Mouse (Mus musculus) embryonic facial prominence, embryonic 10.5 days (tissue): ENCODE data around the gene Dusp14. TPM values are rescaled to one million over a fixed set of nuclear protein-coding genes. Genes with fewer than 3 reads are reported as not detected.

Experiments used
- DNase-seq: peaks from one replicate; pipeline ENCODE4 v3.0.0-alpha.2; 2017; ENCODE audit warnings: low spot score
- H3K27ac ChIP-seq: fragments of 300-500 bp; sonication (generic); replicated peaks from 2 replicates; pipeline ENCODE4 v1.5.1; 2016; ENCODE audit warnings: mild to moderate bottlenecking
- H3K27me3 ChIP-seq: fragments of 300-500 bp; sonication (generic); replicated peaks from 2 replicates; pipeline ENCODE4 v1.6.1; 2016; ENCODE audit warnings: low read depth, mild to moderate bottlenecking; ENCODE audit not compliant: poor library complexity, severe bottlenecking
- H3K36me3 ChIP-seq: fragments of 300-500 bp; sonication (generic); replicated peaks from 2 replicates; pipeline ENCODE4 v1.6.1; 2016; ENCODE audit warnings: mild to moderate bottlenecking, moderate library complexity
- H3K4me1 ChIP-seq: fragments of 300-500 bp; sonication (generic); 2 replicates; pipeline ENCODE4 v1.6.1; 2016
- H3K4me3 ChIP-seq: fragments of 300-500 bp; sonication (generic); 2 replicates; pipeline ENCODE4 v1.5.1; 2016; ENCODE audit warnings: mild to moderate bottlenecking, moderate library complexity
- H3K9me3 ChIP-seq: fragments of 300-500 bp; sonication (generic); 2 replicates; pipeline ENCODE4 v1.6.1; 2016; ENCODE audit warnings: mild to moderate bottlenecking
- WGBS: fragments of 180-500 bp; shearing (Covaris S2); methylation state at CpG from one replicate; pipeline ENCODE4 v1.1.7; 2016; 5-methylcytosine and 5-hydroxymethylcytosine counted together
- polyA plus RNA-seq: library from polyadenylated mRNA; unstranded; fragments of >200 nt; fragmentation: Nextera tagmentation; extraction: Ambion mirVana; gene quantifications from 2 replicates; pipeline ENCODE4 v1.2.1, GENCODE M21; 2016

Gene Dusp14
- polyA plus RNA-seq, 1 experiment from 2014 or later: 9.4 TPM

DNA sequence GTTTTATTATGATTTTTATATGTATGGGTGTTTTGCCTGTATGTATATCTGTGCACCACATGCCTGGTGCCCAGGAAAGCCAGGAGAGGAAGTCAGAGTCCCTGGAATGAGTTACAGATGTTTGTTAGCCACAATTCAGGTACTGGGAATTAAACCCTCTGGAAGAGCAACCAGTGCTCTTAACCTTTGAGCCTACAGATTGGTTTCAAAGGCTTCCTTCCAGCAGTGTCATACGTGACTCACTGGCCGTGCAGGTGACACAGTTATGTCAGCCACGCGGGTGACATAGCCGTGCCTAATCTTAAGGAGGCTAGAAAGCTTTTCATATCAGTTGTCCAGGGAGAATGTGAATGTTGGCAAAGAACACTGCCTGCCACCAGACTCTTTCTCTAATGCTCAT lies 35.4 kb downstream of the Dusp14 start:
- Histone ChIP-seq H3K4me3 (no peak overlapping the region), H3K36me3 (peaks cover 10% of the 10 kb centered on the region; the same call in 1 of the 2 replicates), H3K27ac (no peak overlapping the region), H3K27me3 (no peaks in the 10 kb centered on the region), H3K4me1 (0 out of 2 replicates have a peak, but pooled peaks cover 5% of the 10 kb centered on the region), H3K9me3 (no peaks in the 10 kb centered on the region)
- no peak for DNase-seq
- WGBS: 73% methylated on average over 5 of the region's 5 CpGs

- Histone ChIP-seq H3K27ac (no peak overlapping the region), H3K27me3 (no peaks in the 10 kb centered on the region), H3K4me3 (no peak overlapping the region), H3K4me1 (0 out of 2 replicates have a peak, but pooled peaks cover 5% of the 10 kb centered on the region), H3K36me3 (peaks cover 15% of the 10 kb centered on the region), H3K9me3 (no peaks in the 10 kb centered on the region)
- WGBS: 81% methylated on average over 5 of the region's 5 CpGs
- no peak for DNase-seq
Observed at GRCm38 (mm10) chr11:84032559-84032958, 36.5 kb downstream of the Dusp14 start.

DNA sequence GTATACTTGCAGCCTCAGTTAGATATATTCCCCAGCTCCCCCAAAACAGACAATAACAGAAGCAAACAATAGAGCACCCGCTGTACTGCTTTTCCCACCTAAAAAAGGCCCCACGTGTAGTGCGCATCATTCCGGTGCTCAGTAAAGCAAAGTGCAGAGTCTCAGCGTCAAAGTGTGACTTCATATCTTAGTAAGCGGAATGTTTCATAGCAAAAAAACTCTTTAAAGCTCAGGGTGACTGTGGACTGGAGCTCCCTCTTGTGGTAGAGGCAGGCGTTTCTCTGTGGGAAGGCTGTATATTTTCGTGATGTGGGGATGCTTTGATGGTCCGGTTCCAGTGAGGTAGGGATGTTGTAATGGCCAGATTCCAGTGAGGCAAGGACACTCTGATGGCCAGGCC lies 37.1 kb downstream of the Dusp14 start:
- 0 out of 2 replicates have a peak, but pooled peaks cover 5% of the 10 kb centered on the region for H3K4me1 ChIP-seq
- no peak overlapping the region for H3K4me3 ChIP-seq
- H3K36me3 ChIP-seq: peaks cover 21% of the 10 kb centered on the region
- H3K27me3 ChIP-seq: no peaks in the 10 kb centered on the region
- WGBS: 54% methylated on average over 9 of the region's 9 CpGs
- H3K9me3 ChIP-seq: no peaks in the 10 kb centered on the region
- peak; percentile 52 for DNase-seq
- H3K27ac ChIP-seq: no peak overlapping the region

GRCm38 (mm10) chr11:84028271-84029028 lies 40.6 kb downstream of the Dusp14 start:
- DNase-seq: no peak
- peaks cover 55% of the 10 kb centered on the region for H3K36me3 ChIP-seq

DNA sequence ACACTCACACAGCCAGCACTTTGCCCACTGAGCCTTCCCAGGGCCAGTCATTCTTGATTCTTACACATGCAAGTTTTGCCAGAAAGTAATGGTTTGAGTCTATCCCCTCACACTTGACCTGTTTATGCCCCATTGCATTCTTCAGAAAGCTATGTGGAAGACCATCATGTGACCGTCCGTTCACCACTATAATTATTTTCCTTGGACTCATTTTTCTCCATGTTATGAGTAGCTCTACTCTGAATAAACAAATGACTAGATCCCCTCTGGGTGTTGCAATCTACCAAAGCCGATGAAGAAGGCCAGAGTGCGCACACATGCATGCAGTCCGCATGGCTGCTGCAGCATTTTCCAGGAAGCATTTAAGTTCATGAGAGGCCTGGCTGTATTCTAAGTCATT lies 41.8 kb downstream of the Dusp14 start:
- Histone ChIP-seq H3K27ac (no peak overlapping the region), H3K9me3 (no peaks in the 10 kb centered on the region), H3K36me3 (peaks cover 66% of the 10 kb centered on the region), H3K4me1 (no peaks in the 10 kb centered on the region), H3K4me3 (no peak overlapping the region), H3K27me3 (no peaks in the 10 kb centered on the region)
- no peak for DNase-seq
- WGBS: 91% methylated on average over 5 of the region's 5 CpGs

More at GRCm38 (mm10) chr11:84028271-84029028, 40.6 kb downstream of the Dusp14 start:
- Histone ChIP-seq H3K27ac (no peak overlapping the region), H3K4me1 (0 out of 2 replicates have a peak, but pooled peaks cover under 1% of the 10 kb centered on the region), H3K27me3 (no peaks in the 10 kb centered on the region), H3K4me3 (no peak overlapping the region), H3K9me3 (no peaks in the 10 kb centered on the region)
- 88% methylated on average over 9 of the region's 9 CpGs for WGBS

- Histone ChIP-seq H3K4me1 (peaks cover 7% of the 10 kb centered on the region), H3K27ac (no peak overlapping the region), H3K27me3 (no peaks in the 10 kb centered on the region), H3K4me3 (no peak overlapping the region), H3K36me3 (peaks cover 41% of the 10 kb centered on the region), H3K9me3 (no peaks in the 10 kb centered on the region)
- 91% methylated on average over 7 of the region's 7 CpGs for whole genome bisulfite sequencing
- DNase-seq: no peak
Observed at GRCm38 (mm10) chr11:84016810-84017508, 52.1 kb downstream of the Dusp14 start.

DNA sequence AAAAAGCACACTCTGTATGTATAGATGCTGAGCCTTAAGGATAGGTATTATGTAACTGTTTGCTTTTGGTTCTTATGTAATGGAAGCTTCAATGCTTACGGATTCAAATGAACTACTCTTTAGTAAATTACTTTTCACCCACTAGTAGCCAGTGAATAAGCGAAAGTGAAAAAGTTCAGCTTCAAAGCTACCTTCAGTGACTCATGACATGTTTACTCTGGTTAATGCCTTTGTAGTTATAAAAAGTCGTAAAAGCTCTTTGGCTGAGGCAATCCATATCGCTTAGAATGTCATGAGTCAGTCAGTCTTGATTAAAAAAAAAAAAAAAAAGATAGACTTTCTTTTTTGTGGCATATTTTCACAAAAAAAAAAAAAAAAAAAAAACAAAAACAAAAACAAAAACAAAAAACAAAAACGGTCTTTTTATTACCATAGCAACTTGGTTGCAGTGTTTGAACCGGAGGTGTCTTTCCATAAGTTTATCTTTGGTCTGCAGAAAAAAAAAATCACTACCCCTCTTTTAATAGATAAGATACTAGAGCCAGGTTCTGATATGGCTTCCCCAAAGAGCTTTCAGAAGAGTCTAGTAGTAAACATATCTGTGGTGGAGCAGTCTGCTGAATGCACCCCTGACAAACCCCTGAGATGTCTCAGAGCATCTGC lies 52.8 kb downstream of the Dusp14 start:
- Histone ChIP-seq H3K9me3 (no peaks in the 10 kb centered on the region), H3K36me3 (peaks cover 34% of the 10 kb centered on the region), H3K4me1 (peaks cover 13% of the 10 kb centered on the region), H3K27me3 (no peaks in the 10 kb centered on the region; the same call in 1 of the 2 replicates), H3K4me3 (no peak overlapping the region), H3K27ac (no peak overlapping the region)
- DNase-seq: no peak
- 91% methylated on average over 6 of the region's 6 CpGs for WGBS

GRCm38 (mm10) chr11:84013105-84013504 lies 56.0 kb downstream of the Dusp14 start:
- WGBS: 10% methylated on average over 7 of the region's 7 CpGs
- no peak overlapping the region for H3K4me3 ChIP-seq
- H3K9me3 ChIP-seq: no peaks in the 10 kb centered on the region
- DNase-seq: peak; percentile 22
- peaks cover 30% of the 10 kb centered on the region for H3K36me3 ChIP-seq
- no peaks in the 10 kb centered on the region; the same call in 1 of the 2 replicates for H3K27me3 ChIP-seq
- peaks cover 17% of the 10 kb centered on the region for H3K4me1 ChIP-seq
- H3K27ac ChIP-seq: no peak overlapping the region

DNA sequence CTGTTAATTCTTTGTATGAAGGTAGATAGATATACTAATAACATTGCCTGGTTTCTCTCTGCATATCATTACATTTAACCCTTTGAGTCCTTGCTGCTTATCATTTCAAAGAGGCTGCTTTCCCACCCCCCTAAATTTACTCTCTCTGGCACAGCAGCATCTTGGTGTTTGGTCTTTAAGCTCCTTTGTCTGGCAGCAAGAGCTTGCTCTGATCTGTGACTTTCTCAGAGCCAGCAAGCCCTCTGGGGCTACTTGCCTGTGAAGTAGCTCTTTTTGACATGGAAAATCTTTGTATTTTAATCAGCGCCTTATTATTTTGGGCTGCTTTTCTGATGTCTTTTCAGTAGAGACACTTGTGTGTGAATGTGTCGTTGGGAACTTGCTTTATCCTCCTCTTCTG lies 57.5 kb downstream of the Dusp14 start:
- no peak overlapping the region for H3K27ac ChIP-seq

DNA sequence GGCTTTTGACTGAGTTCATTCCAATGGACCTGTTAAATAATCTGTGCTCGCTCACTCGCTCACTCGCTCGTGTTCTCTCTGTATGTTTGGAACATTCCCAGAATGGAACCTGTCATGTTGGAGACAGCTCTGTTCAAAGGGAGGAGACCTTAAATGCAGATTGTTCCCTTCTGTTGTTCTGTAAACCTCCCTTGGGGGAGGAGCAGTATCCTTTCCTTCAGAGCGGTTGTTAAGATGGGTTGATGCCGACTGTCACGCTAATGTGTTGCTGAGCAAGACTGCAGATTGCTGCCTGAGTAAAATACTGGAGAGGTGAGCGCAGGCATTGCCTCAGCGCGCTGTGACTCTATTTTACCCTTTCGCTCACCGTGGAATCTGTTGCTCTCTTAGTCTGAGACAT lies 58.0 kb downstream of the Dusp14 start:
- no peak overlapping the region for H3K4me3 ChIP-seq

More for the DNA sequence above, 57.5 kb downstream of the Dusp14 start:
- Histone ChIP-seq H3K4me3 (no peak overlapping the region), H3K27me3 (no peaks in the 10 kb centered on the region; the same call in 1 of the 2 replicates), H3K9me3 (no peaks in the 10 kb centered on the region), H3K36me3 (peaks cover 19% of the 10 kb centered on the region), H3K4me1 (peaks cover 17% of the 10 kb centered on the region)
- DNase-seq: no peak
- 32% methylated on average over 2 of the region's 2 CpGs for WGBS

DNA sequence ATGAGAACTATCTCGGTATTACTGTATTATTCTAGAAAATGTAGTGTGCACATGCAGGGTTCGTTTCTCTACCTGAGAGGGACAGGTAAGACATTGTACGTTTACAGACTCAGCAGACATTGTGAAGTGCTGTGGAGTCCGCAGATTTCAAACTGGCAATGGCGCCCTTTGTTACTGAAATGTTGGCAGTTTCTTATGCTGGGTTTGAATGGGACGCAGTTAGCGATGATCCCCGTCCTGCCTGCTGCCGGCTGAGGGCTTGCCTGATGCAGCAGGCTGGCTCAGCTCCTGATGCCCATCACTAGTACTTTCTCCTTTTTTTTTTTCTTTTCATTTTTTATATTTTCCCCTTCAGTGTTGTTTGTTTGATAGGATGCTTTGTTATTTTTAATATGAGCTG lies 58.6 kb downstream of the Dusp14 start:
- Histone ChIP-seq H3K4me3 (no peak overlapping the region), H3K27me3 (no peaks in the 10 kb centered on the region; the same call in 1 of the 2 replicates), H3K27ac (no peak overlapping the region), H3K9me3 (no peaks in the 10 kb centered on the region), H3K4me1 (peaks cover 17% of the 10 kb centered on the region), H3K36me3 (peaks cover 23% of the 10 kb centered on the region)
- WGBS: 70% methylated on average over 9 of the region's 9 CpGs
- DNase-seq: no peak

More for the DNA sequence above, 58.0 kb downstream of the Dusp14 start:
- Histone ChIP-seq H3K27me3 (no peaks in the 10 kb centered on the region; the same call in 1 of the 2 replicates), H3K4me1 (peaks cover 17% of the 10 kb centered on the region), H3K27ac (no peak overlapping the region), H3K36me3 (peaks cover 22% of the 10 kb centered on the region), H3K9me3 (no peaks in the 10 kb centered on the region)
- WGBS: 29% methylated on average over 12 of the region's 12 CpGs
- DNase-seq: no peak

DNA sequence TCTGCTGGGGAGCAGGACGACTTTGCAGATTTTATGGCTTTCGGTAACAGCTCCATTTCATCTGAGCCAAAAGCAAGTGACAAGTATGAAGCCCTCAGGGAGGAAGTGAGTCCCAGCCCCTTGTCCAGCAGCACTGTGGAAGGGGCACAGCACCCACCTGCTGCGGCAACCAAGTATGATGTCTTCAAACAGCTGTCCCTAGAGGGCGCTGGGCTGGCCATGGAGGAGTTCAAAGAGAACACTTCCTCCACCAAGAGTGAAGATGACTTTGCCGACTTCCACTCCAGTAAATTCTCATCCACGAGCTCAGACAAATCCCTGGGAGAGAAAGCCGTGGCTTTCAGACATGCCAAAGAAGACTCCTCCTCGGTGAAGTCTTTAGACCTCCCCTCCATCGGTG lies 60.1 kb downstream of the Dusp14 start:
- no peaks in the 10 kb centered on the region for H3K9me3 ChIP-seq
- H3K4me3 ChIP-seq: no peak overlapping the region
- H3K36me3 ChIP-seq: peaks cover 27% of the 10 kb centered on the region
- H3K27ac ChIP-seq: no peak overlapping the region
- peaks cover 17% of the 10 kb centered on the region for H3K4me1 ChIP-seq
- no peaks in the 10 kb centered on the region; the same call in 1 of the 2 replicates for H3K27me3 ChIP-seq
- DNase-seq: no peak
- WGBS: 83% methylated on average over 9 of the region's 9 CpGs
